Mouse (Mus musculus): ENCODE results near the gene Gm45799. TPM values are rescaled to one million over a fixed set of nuclear protein-coding genes. Genes with fewer than 3 reads are reported as not detected.

Gene Gm45799
- total RNA-seq, 1 experiment from 2014 or later = 2.1 TPM

Other genes with a start within 250 kb of the Gm45799 start
- gene Fam160a2, start 240.5 kb upstream of the Gm45799 start, total RNA-seq (2017) = 11.8 to 20.1 TPM (median 19.5 TPM) in 3 replicates
- not detected in 3 replicates for gene Cnga4, start 236.0 kb upstream of the Gm45799 start, total RNA-seq (2017)
- not detected in 3 replicates for gene Cckbr, start 214.8 kb upstream of the Gm45799 start, total RNA-seq (2017)
- not detected in 3 replicates for gene Cavin3, start 158.3 kb upstream of the Gm45799 start, total RNA-seq (2017)
- gene Smpd1, start 86.2 kb upstream of the Gm45799 start, total RNA-seq (2017) = 20.2 to 29.2 TPM (median 28.0 TPM) in 3 replicates
- gene Apbb1, start 58.9 kb upstream of the Gm45799 start, total RNA-seq (2017) = 6.0 to 25.3 TPM (median 10.9 TPM) in 3 replicates
- not detected in 3 replicates for gene Hpx, start 40.4 kb upstream of the Gm45799 start, total RNA-seq (2017)
- gene Trim3, start 7.0 kb upstream of the Gm45799 start, total RNA-seq (2017) = 4.9 to 26.3 TPM (median 23.4 TPM) in 3 replicates
- 57.4 to 73.7 TPM (median 68.2 TPM) in 3 replicates for gene Timm10b, start 496 bp upstream of the Gm45799 start, total RNA-seq (2017)
- gene Arfip2, start 136 bp upstream of the Gm45799 start, total RNA-seq (2017) = 35.1 to 41.9 TPM (median 38.1 TPM) in 3 replicates
- 1.6 to 6.3 TPM (median 5.8 TPM) in 3 replicates for gene Dnhd1, start 10.3 kb downstream of the Gm45799 start, total RNA-seq (2017)
- 105 to 145 TPM (median 128 TPM) in 3 replicates for gene Ilk, start 96.0 kb downstream of the Gm45799 start, total RNA-seq (2017)
- 9.4 to 15.5 TPM (median 14.7 TPM) in 3 replicates for gene Rrp8, start 96.8 kb downstream of the Gm45799 start, total RNA-seq (2017)
- 113 to 187 TPM (median 117 TPM) in 3 replicates for gene Taf10, start 103.8 kb downstream of the Gm45799 start, total RNA-seq (2017)
- 13.5 to 25.3 TPM (median 22.9 TPM) in 3 replicates for gene Tpp1, start 111.7 kb downstream of the Gm45799 start, total RNA-seq (2017)
- not detected in 3 replicates for gene Dchs1, start 147.1 kb downstream of the Gm45799 start, total RNA-seq (2017)
- 12.5 to 18.7 TPM (median 17.9 TPM) in 3 replicates for gene Mrpl17, start 170.5 kb downstream of the Gm45799 start, total RNA-seq (2017)

Data from monocyte, adult 5-6 weeks (primary cell).